Mouse (Mus musculus) G1E (cell line): ENCODE data around the gene Tbcel.

Source experiments
- CTCF ChIP-seq: IDR thresholded peaks from 2 replicates; pipeline ENCODE4 v1.5.1; 2012; ENCODE audit warnings: low read depth, low read length, inconsistent platforms, mixed read lengths
- GATA1 ChIP-seq: IDR thresholded peaks from 2 replicates; pipeline ENCODE4 v1.6.1; 2012; ENCODE audit warnings: borderline replicate concordance, low read length, inconsistent platforms, mixed read lengths
- TAL1 ChIP-seq: conservative IDR thresholded peaks from 2 replicates; pipeline ENCODE4 v1.6.1; 2012; ENCODE audit warnings: low read depth, low read length, inconsistent platforms, mixed read lengths

- TF ChIP-seq TAL1, result peak; percentile 76
- no peak for TF ChIP-seq GATA1
- TF ChIP-seq CTCF, result no peak
Observed at GRCm38 (mm10) chr9:42461390-42462108, 46.1 kb downstream of the Tbcel start.
